Mouse (Mus musculus) urinary bladder, postnatal 0 days (tissue): ENCODE results near the gene Gli1. TPM values are rescaled to one million over a fixed set of nuclear protein-coding genes. Genes with fewer than 3 reads are reported as not detected.

Experiments
- polyA plus RNA-seq: library from polyadenylated mRNA; unstranded; fragments of >200 nt; fragmentation: Nextera tagmentation; extraction: Ambion mirVana; gene quantifications from 2 replicates; pipeline ENCODE4 v1.2.1, GENCODE M21; 2015

The Gli1 gene
- polyA plus RNA-seq: 4.4 and 6.2 TPM in 2 replicates

DNA sequence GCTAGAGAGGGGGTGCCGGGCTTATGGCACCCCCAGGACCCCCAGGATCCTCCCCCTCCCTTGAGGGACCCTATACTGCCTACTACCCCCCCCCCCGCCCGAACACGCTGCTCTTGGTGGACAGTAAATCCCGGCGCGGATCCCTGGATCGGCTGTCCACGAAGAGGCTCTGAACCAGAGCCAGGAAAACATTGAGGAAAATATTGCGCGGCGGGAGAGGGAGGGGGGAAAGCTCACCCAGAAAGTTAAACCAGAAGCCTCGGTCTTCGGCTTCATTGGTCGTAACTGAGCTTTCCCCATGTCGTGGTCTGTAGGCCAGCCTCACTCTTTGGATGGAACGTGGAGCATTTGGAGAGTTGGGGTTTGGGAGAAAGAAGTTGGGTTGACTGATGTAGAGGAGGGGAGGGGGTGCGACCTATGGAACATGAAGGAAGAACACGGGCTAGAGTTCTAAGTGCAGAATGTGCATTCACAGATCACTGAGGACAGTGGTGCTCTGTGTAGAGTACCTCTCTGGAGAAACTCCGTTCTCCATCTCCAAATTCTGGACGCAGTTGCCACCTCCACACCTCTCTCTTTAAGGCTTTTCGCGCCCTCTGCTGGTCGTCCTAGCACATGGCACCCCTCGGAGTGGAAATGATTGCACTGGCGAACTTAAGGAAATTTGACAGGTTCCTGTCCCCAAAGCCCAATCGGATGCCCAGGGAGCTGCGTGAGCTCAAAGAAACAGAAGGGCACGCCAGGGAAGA, at the start of gene Gli1:
Gli1 (minus strand) TSS at position 84 of the 749 bp plus-strand sequence.

GRCm38 (mm10) chr10:127380251-127380691, 38.5 kb upstream of the Gli1 start, which contains the start of gene R3hdm2:
R3hdm2 (plus strand) TSS chr10:127380327.

DNA sequence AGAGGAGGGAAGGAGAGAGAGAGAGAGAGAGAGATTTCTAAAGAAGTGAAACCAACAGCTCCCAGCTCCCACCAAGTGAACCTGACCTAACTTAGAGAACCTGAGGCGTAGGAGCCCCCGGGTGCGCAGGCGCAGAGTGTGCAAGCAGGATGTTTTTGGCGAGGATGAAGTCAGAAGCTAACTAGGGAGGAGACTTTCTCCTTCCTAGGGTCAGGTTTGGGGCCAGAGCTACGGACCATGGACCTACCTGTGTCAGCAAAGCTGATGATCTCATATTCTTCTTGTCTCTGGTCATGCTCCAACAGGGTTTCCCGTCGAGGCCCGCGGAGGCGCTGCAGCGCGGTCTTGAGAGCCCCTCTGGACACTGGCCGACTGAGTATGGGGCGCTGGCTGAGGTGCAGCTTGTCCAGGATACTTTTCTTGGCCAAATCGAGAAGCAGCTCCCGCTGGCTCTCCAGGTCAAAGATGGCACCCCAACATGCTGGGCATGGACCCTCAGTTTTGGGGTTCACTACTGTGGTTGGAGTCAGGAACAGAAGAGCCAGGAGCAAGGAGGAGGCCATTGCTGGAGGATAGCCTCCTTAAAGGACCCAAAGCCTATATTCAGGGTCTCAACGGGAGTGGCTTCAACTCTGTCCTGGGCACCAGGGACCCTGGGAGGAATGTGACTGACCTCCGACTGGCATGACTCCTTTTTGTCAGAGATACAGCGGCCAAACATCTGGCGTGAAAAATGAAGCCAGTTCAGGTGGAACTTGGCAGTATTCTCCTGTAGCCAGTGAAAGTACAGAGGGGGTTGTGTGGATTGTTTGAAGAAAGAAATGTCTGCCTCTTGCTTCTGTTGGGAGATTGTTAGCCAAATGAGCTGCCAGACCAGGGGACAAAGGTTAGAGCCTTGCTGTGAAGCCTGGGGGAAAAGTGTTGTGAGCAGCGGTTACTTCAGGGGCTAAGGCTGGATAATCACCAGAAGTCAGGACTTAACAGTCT, 28.4 kb upstream of the Gli1 start, which contains the start of gene Inhbc:
Inhbc (minus strand) TSS at position 598 of the 987 bp plus-strand sequence.

GRCm38 (mm10) chr10:127353909-127354895, 12.4 kb upstream of the Gli1 start, which contains the start of gene Inhbe:
Inhbe (minus strand) TSS chr10:127354411.

GRCm38 (mm10) chr10:127321621-127322020, 20.2 kb downstream of the Gli1 start, which contains the start of gene Arhgap9:
Arhgap9 (plus strand) TSS chr10:127321964.

DNA sequence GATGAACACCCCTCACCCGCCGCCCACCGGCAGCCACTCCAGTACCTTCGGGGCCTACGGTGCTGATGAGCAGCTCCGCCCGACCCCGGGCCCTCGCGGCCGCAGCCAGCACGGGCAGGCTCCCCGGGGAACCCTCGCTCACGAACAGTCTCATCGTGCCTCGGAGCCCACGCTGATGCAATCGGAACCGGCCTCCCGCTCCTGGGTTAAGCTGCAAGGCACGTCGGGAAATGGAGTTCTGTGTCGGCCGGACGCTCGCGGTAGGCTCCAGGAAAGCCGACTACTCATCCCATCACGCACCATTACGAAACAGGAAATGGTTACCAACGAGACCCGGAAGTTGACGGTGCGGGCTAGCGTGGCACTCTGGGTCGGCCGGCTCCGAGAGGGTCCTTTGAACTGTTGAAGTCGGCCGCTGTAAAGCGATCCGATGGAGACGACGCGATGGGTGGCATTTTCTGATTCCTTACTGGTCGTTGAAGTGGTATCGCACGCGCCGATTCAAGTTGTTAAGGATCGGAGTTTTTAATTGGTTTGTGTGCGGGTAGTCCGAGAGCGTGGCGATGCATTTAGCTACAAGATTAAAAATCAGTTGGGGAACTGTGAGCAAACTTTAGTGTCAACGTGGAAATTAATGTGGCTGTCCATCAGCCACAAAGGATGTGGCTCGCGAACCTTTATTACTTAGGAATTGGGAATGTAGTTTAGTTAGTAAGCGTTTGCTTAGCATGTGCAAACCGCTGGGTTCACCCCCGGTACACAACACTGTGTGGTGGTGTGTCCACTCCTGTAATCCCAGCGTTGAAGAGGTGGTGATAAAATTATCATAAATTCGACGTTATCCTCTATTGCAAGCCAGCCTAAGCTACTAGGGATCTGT, 30.1 kb downstream of the Gli1 start, which contains the start of gene Mars:
Mars (minus strand) TSS at position 311 of the 880 bp plus-strand sequence.

DNA sequence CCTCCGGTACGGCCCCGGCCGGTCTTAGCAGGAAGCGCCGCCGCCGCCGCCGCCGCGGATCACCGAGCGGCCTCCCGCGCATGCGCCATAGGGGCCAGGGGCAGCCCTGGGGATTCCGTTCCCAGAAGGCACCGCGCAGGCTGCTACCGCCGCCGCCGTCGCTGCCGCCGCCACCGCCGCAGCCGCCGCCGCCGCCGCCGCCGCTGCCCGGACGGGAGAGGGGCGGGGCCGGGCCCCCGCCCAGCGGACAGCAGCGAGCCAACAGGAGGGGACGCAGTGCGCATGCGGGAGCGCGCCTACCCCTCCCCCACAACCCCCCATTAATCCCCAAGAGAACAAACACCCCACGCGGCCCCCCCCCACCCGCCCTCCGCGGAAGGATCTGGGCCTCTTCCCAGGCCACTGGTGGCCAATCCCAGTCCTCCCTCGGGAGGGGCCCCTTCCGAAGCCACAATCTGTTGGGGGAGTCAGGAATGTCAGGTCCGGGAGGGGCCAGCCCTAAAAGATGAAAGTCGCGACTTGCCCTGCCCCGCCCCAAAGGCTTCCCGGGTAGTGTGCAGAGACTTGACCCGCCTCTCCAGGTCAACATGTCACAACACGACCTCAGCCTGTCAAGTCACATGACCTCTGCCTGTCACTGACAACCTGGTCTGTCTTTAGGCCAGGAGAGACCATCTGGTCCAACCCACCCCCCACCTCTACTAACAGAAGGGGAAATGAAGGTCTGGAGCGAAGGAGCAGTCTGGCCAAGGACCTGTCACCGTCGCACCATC, 52.8 kb downstream of the Gli1 start, which contains the start of gene Mbd6:
Mbd6 (minus strand) TSS at position 219 of the 773 bp plus-strand sequence.

Other genes starting within 250 kb of the Gli1 start
- gene Os9, start 220.8 kb downstream of the Gli1 start, polyA plus RNA-seq: 56.6 and 59.5 TPM in 2 replicates
- 7.1 and 8.5 TPM in 2 replicates for gene B4galnt1, start 176.7 kb downstream of the Gli1 start, polyA plus RNA-seq
- gene Slc26a10, start 161.3 kb downstream of the Gli1 start, polyA plus RNA-seq: 0.63 and 1.5 TPM in 2 replicates
- gene Arhgef25, start 151.9 kb downstream of the Gli1 start, polyA plus RNA-seq: 108 and 115 TPM in 2 replicates
- gene Dtx3, start 146.2 kb downstream of the Gli1 start, polyA plus RNA-seq: 48.2 and 48.6 TPM in 2 replicates
- 19.6 and 20.3 TPM in 2 replicates for gene Pip4k2c, start 130.4 kb downstream of the Gli1 start, polyA plus RNA-seq
- 1.8 and 1.9 TPM in 2 replicates for gene Kif5a, start 78.6 kb downstream of the Gli1 start, polyA plus RNA-seq
- gene Dctn2, start 75.6 kb downstream of the Gli1 start, polyA plus RNA-seq: 145 and 157 TPM in 2 replicates
- 8.3 and 9.1 TPM in 2 replicates for gene Mbd6, start 53.0 kb downstream of the Gli1 start, polyA plus RNA-seq
- gene Mars, start 30.2 kb downstream of the Gli1 start, polyA plus RNA-seq: 82.3 and 96.0 TPM in 2 replicates
- gene Arhgap9, start 20.0 kb downstream of the Gli1 start, polyA plus RNA-seq: 2.5 and 5.7 TPM in 2 replicates
- not detected in 2 replicates for gene Inhbe, start 12.4 kb upstream of the Gli1 start, polyA plus RNA-seq
- not detected in 2 replicates for gene Inhbc, start 28.5 kb upstream of the Gli1 start, polyA plus RNA-seq
- 19.2 and 19.5 TPM in 2 replicates for gene R3hdm2, start 38.4 kb upstream of the Gli1 start, polyA plus RNA-seq
- 0.29 and 0.36 TPM in 2 replicates for gene Stac3, start 159.7 kb upstream of the Gli1 start, polyA plus RNA-seq
- gene Ndufa4l2, start 173.0 kb upstream of the Gli1 start, polyA plus RNA-seq: 272 and 390 TPM in 2 replicates
- gene Shmt2, start 180.5 kb upstream of the Gli1 start, polyA plus RNA-seq: 62.8 and 68.3 TPM in 2 replicates
- gene Nxph4, start 192.6 kb upstream of the Gli1 start, polyA plus RNA-seq: 1.5 and 2.4 TPM in 2 replicates